Mouse (Mus musculus) adrenal gland, postnatal 14 days (tissue): ENCODE data around the gene Gle1. TPM values are rescaled to one million over a fixed set of nuclear protein-coding genes. Genes with fewer than 3 reads are reported as not detected.

ENCODE experiments used
- DNase-seq: peaks from one replicate; pipeline ENCODE4 v3.0.0; 2021; ENCODE audit warnings: mixed read lengths
- microRNA-seq, 2 experiments: library from miRNA; unstranded; fragments of <30 nt; microRNA quantifications; one replicate each; pipeline ENCODE4 v1.2.0; 2021
- total RNA-seq: library from RNA; stranded (reverse); gene quantifications from 2 replicates; pipeline ENCODE4 v1.2.3, GENCODE M21; 2021

Gle1 gene
- total RNA-seq, 1 experiment from 2014 or later: 29.1 TPM

DNA sequence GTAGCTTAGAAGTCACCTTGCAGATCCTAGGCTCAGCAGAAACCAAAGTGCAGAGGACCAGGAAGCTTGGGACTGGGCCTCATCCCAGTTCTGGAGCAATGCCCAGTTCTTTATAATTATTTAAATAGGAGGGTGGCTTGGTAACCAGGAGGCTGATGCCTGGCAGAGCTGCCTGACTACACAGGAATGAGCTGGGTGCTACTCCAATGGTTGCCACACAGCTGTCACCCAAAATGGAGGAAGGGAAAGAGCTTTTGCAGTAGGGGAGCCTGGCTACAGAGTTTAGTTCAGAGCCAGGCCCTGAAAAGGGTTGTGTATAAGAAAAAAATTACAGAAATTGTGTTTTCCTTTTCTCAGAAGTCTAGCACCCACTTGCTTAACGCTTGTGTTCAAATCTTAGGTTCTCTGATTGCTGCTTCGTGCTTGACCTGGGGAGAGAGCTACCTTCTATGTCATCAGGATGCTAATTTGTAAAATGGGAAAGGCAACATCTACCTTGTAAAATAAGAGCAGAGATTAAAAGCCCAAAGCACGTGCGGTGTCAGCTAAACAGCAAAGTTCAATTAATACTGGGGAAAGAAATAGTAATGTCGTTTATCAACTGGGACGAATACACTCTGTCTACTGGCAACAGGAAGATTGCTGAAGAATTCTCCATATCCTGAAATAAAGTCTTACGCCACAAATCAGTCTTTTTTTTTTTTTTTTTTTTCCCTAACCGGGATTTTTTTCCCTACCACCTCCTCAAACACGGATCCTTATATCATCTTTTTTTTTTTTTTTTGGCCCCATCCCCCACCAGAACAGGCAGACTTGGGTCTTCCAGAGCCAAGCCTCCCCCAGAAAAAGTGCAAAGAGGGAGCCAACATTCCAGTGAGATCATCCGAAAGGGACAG is 29.4 kb downstream of the Gle1 start:
- DNase-seq: peak; percentile 40

DNA sequence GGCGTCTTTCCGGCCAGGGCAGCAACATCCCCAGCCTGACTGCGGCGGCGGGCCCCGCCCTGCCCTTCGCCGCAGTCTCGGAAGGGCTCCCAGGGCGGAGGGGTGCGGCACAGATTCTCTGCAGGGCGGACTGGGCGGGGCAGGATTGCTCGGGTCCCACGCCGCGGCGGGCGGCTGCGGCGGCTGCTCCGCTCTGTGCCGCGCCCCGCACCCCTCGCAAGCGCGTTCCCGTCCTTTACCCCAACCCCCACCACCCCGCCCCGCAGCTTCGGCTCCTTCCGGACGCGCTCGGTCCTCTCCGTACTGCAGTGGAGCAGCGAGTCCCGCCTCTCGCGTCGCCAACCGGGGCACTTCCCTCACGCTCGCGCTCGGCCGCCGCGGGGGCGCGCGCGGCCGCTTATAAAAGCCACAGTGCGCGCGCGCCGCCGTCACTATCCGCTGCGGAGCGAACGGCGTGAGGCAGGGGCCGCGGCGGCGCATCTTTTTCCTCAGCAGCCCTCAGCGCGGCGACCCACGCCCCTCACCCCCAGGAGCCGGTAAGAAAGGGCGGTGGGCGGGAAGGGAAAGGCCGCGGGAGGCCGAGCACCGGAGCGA is 30.1 kb downstream of the Gle1 start, which contains the start of gene Sptan1:
Gene Sptan1, plus strand, starts transcription at position 311 of the 594 bp plus-strand sequence.
- DNase-seq: peak; percentile 99

DNA sequence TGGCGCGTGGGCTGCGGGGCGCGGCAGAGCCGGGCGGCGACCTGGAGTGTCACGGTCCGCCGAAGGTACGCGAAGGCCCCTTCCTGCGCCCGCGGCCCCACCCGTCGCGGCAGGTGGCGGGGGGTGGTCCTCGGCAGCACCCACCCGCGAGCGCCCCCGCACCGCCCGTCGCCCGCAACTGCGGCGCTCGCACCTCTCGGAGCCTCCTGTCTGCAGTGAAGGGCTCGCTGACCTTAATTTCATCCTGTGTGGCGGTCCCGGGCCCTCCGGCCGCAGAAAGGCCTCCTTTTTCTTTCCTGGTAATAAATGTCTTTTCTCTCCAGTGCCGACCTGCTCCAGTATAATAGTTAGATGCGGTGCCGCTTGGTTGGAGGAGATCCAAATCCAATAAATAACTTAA is 30.7 kb downstream of the Gle1 start:
- peak; percentile 62 for DNase-seq

DNA sequence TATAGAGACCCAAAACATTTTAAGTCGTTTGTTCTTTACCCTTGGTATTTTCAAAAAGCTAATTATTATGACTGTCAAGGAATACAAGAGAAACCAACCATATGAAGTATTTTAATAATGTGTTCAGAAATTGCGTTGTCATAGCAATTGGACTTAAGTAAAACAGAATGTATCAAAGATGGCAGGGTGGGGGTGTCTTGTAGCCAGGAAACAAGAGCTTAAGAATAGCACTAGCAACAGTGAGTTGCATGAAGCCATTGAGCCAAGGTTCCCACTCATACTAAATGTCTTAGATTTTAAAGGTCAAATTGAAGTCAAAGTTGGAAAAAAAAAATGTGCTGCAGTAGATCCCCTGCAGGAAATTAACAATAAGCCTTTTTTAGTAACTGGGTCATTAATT is 31.6 kb downstream of the Gle1 start:
- DNase-seq: no peak

DNA sequence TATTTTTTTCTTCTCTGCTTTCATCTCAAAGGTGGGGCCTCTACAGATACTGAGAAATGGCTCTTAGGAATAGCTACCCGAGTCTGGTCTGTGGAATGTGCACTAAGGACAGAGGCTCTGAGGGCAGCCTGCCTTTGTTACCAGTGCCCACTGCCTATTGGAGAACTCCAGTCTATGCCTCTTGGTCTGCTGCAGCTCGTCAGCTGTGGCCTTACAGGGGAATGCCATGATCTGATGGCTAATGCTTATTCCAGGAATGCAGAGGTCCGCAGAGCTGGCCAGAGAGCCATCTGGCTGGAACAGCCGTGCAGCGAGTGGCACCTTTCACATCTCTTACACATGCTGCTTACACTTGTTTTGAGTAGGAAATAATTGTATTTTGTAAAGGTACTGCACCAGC is 32.5 kb downstream of the Gle1 start:
- DNase-seq: no peak

DNA sequence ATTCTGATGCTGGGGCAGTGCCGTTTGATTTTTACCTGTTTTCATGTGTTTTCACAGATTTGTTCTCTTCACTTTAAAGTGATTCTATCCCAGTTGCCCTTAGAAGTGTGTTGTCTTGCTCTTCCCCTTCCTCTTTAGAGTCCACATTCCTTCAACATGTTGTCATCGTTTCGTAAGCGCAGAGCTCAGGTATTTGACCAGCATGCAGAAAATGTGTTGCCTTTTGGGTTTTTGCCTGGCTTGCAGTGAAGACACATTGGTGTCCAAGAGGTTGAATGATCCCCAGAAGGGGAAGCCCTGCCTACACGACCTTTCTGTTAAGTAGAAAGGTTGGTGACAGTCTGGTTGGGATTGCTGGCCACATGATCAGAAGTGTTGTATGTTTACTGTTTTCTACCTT is 33.4 kb downstream of the Gle1 start:
- peak; percentile 6 for DNase-seq

DNA sequence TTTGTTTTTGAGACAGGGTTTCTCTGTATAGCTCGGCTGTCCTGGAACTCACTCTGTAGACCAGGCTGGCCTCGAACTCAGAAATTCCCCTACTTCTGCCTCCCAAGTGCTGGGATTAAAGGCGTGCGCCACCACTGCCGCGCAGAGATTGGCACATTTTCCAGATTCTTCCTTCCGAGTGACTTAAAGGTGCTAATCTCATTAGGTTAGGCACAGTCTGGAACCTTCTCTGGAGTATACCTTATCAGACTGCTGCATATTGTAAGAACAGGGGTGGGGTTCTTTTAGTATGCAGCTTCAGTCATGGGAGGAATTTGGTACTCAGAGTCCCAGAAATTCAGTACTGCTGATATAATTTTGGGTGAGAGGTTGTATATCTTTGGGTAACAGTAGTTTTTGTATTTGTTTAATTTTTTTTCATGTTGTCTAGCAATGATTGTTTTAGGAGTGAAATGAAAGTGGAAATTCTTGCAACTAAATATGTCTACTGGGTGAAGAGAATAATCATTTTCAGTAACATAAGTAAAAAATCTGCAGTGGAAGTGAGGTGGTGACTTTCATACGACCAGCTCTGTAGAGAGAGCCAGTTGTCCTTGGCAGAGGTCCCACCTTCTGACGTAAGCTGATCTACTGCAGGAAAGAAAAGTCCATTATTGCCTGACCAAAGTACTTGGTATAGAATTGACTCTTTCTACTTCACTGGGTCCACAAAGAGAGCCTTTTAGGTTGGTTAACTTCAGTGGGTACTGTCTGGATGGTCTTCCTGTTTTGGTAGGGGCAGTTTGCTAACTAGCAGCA is 36.8 kb downstream of the Gle1 start:
- DNase-seq: peak; percentile 90

DNA sequence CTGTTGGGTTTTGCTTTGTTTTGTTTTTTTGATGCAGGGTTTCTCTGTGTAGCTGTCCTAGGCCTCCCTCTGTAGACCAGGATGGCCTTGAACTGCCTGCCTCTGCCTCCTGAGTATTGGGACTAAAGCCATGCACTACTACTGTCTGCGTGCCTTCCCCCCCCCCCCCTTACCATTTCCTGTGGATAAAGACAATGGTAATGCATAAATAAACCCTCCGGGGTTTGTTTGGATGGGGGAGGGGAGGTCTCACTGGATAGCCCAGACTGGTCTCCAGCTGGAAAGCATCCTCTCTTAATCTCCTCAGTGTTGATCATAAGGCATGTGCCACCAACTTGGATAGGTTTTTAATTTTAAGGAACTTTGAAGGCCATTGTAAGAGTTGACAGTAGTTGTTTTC is 38.3 kb downstream of the Gle1 start:
- DNase-seq: peak; percentile 12

DNA sequence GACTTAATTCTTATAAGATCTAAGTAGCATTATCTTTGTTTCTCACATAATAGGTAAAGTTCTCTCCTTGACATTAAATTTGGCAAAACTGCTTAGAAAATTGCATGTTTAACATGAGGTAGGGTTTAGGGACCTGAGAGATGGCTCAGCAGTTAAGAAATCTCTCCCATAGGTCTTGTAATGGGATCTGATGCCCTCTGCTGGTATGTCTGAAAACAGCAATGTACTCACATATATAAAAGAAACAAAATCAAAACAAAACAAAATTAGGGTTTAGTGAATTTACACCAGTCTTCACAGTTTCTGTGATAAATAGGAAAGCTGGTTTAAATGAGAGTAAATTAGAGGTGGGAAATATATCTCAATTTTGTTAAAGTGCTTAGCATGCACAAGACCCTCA is 42.1 kb downstream of the Gle1 start:
- DNase-seq: peak; percentile 55

DNA sequence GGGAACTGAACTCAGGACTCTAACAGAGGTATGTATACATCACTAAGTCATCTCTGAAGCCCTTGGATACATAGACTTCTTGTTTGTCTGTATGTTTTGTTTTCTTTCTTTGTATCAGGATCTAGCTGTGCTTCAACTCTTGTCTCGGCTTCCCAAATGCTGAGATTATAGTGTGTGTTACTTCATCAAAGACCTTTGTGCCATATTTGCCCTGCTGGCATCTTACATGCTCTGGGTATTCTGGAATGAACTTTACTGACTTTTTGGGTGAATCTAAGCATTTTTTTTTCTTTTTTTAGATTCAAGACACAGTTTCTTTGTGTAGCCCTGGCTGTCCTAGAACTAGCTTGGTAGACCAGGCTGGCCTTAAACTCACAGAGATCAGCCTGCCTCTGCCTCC is 45.4 kb downstream of the Gle1 start:
- DNase-seq: no peak

DNA sequence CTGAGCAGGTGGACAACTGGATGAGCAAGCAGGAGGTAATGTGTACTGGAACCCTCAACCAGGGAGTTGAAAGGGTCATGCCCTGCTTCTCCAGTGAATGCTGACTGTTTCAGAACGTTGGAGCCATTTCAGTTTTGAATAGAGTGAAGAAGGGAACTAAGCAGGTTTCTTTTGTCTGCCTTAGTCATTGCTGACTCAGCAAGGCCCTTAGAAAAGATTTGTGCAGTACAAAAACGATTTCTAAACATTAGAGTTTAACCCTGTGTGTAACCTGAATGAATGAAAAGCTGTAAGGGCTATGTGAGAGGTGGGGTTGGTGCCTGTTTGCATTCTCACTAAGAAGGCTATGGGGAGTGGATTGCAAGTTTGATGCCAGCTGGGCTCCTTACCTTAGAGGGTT is 56.7 kb downstream of the Gle1 start:
- no peak for DNase-seq

DNA sequence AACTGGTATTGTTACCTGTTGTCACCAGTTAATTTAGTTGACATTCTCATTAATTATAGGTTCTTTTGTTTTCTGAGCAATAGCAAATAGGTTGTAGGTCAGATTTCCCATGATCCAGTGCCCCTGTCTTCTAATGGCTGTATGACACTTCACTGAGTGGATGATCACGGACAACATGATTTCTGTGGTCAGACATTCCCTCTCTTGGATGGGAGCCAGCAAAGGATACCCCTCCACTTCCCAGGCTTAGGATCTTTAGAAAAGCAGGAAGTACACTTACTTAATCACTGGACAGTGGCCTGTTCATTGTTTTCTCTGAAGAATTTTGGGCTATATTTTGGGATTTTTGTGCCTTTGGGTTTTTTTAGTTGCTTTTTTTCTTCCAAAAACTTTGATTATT is 73.9 kb downstream of the Gle1 start:
- no peak for DNase-seq

Small RNA genes lying within 50 kb of the gene (microRNA-seq; reads per million reads assigned to microRNA genes)
- gene Mir6997: 0 to 0.43 reads per million in 2 experiments

Other genes with a start within 250 kb of the Gle1 start
- gene Gm13420, start 183.7 kb upstream of the Gle1 start, total RNA-seq: not detected in 2 replicates
- not detected in 2 replicates for gene Gm13547, start 176.1 kb upstream of the Gle1 start, total RNA-seq
- gene Coq4, start 147.9 kb upstream of the Gle1 start, total RNA-seq: 19.0 and 23.2 TPM in 2 replicates
- 33.6 and 39.4 TPM in 2 replicates for gene Trub2, start 146.9 kb upstream of the Gle1 start, total RNA-seq
- gene Slc27a4, start 132.8 kb upstream of the Gle1 start, total RNA-seq: 30.5 and 32.5 TPM in 2 replicates
- 33.8 and 34.3 TPM in 2 replicates for gene Urm1, start 115.4 kb upstream of the Gle1 start, total RNA-seq
- gene Cercam, start 66.3 kb upstream of the Gle1 start, total RNA-seq: 10.8 and 12.4 TPM in 2 replicates
- gene Odf2, start 46.2 kb upstream of the Gle1 start, total RNA-seq: 42.2 and 54.5 TPM in 2 replicates
- 228 and 265 TPM in 2 replicates for gene Sptan1, start 30.1 kb downstream of the Gle1 start, total RNA-seq
- 18.5 and 20.2 TPM in 2 replicates for gene Wdr34, start 113.5 kb downstream of the Gle1 start, total RNA-seq
- 250 and 278 TPM in 2 replicates for gene Set, start 122.0 kb downstream of the Gle1 start, total RNA-seq
- gene Pkn3, start 142.3 kb downstream of the Gle1 start, total RNA-seq: 5.7 and 10.9 TPM in 2 replicates
- gene Zdhhc12, start 158.2 kb downstream of the Gle1 start, total RNA-seq: 13.9 and 18.3 TPM in 2 replicates
- 32.4 and 40.5 TPM in 2 replicates for gene Zer1, start 189.2 kb downstream of the Gle1 start, total RNA-seq
- 47.1 and 52.7 TPM in 2 replicates for gene Tbc1d13, start 198.3 kb downstream of the Gle1 start, total RNA-seq
- gene Endog, start 236.1 kb downstream of the Gle1 start, total RNA-seq: 49.3 and 52.9 TPM in 2 replicates
- 21.8 and 22.2 TPM in 2 replicates for gene Spout1, start 243.0 kb downstream of the Gle1 start, total RNA-seq